Mouse (Mus musculus): ENCODE measurements at regions not wholly inside any gene's neighbourhood (a gene's known extent, or its start where the extent isn't known, plus 50 kb on each side); places are given as distances from the start of the nearest gene placed in this dataset.

- Histone ChIP-seq H3K27ac (ENCODE audit: insufficient read depth, low read depth, low read length) (no peak overlapping the region), H3K4me1 (ENCODE audit: control insufficient read depth, insufficient read depth, low read length) (peaks cover 7% of the 10 kb centered on the region), H3K4me3 (ENCODE audit: insufficient read depth, low read length) (no peak overlapping the region)
- TF ChIP-seq CTCF (IDR thresholded peaks at IDR 0.05; ENCODE audit: low read depth, low read length) (no peak), POLR2A (IDR thresholded peaks at IDR 0.05; ENCODE audit: borderline replicate concordance, low read depth, low read length) (no peak)
These were observed 157.4 kb downstream of the Trib2 start for GRCm38 (mm10) chr12:15659332-15659731.

GRCm38 (mm10) chr12:15657748-15658251 is 158.9 kb downstream of the Trib2 start:
- Histone ChIP-seq H3K4me3 (ENCODE audit: insufficient read depth, low read length) (no peak overlapping the region), H3K27ac (ENCODE audit: insufficient read depth, low read depth, low read length) (no peak overlapping the region), H3K4me1 (ENCODE audit: control insufficient read depth, insufficient read depth, low read length) (peaks cover 7% of the 10 kb centered on the region)
- TF ChIP-seq CTCF (IDR thresholded peaks at IDR 0.05; ENCODE audit: low read depth, low read length) (no peak), POLR2A (IDR thresholded peaks at IDR 0.05; ENCODE audit: borderline replicate concordance, low read depth, low read length) (no peak)

- peaks cover 7% of the 10 kb centered on the region for H3K4me1 ChIP-seq (ENCODE audit: control insufficient read depth, insufficient read depth, low read length)
- H3K27ac ChIP-seq (ENCODE audit: insufficient read depth, low read depth, low read length), result no peak overlapping the region
- no peak for TF ChIP-seq CTCF (IDR thresholded peaks at IDR 0.05; ENCODE audit: low read depth, low read length)
- no peak for TF ChIP-seq POLR2A (IDR thresholded peaks at IDR 0.05; ENCODE audit: borderline replicate concordance, low read depth, low read length)
These were observed 162.1 kb downstream of the Trib2 start for GRCm38 (mm10) chr12:15654585-15654984.

GRCm38 (mm10) chr12:15653357-15653763 is 163.4 kb downstream of the Trib2 start:
- Histone ChIP-seq H3K4me1 (ENCODE audit: control insufficient read depth, insufficient read depth, low read length) (peaks cover 7% of the 10 kb centered on the region), H3K27ac (ENCODE audit: insufficient read depth, low read depth, low read length) (no peak overlapping the region), H3K4me3 (ENCODE audit: insufficient read depth, low read length) (no peak overlapping the region)
- no peak for TF ChIP-seq POLR2A (IDR thresholded peaks at IDR 0.05; ENCODE audit: borderline replicate concordance, low read depth, low read length)
- TF ChIP-seq CTCF (IDR thresholded peaks at IDR 0.05; ENCODE audit: low read depth, low read length), result no peak

More at GRCm38 (mm10) chr12:15654585-15654984, 162.1 kb downstream of the Trib2 start:
- H3K4me3 ChIP-seq (ENCODE audit: insufficient read depth, low read length), result no peak overlapping the region

GRCm38 (mm10) chr12:15651293-15651692 is 165.4 kb downstream of the Trib2 start:
- Histone ChIP-seq H3K4me3 (ENCODE audit: insufficient read depth, low read length) (no peak overlapping the region), H3K27ac (ENCODE audit: insufficient read depth, low read depth, low read length) (no peak overlapping the region), H3K4me1 (ENCODE audit: control insufficient read depth, insufficient read depth, low read length) (no peaks in the 10 kb centered on the region)
- no peak for TF ChIP-seq POLR2A (IDR thresholded peaks at IDR 0.05; ENCODE audit: borderline replicate concordance, low read depth, low read length)
- no peak for TF ChIP-seq CTCF (IDR thresholded peaks at IDR 0.05; ENCODE audit: low read depth, low read length)

- no peak for TF ChIP-seq POLR2A (IDR thresholded peaks at IDR 0.05; ENCODE audit: borderline replicate concordance, low read depth, low read length)
- TF ChIP-seq CTCF (IDR thresholded peaks at IDR 0.05; ENCODE audit: low read depth, low read length), result no peak
- H3K27ac ChIP-seq (ENCODE audit: insufficient read depth, low read depth, low read length), result no peak overlapping the region
- no peak overlapping the region for H3K4me3 ChIP-seq (ENCODE audit: insufficient read depth, low read length)
- H3K4me1 ChIP-seq (ENCODE audit: control insufficient read depth, insufficient read depth, low read length), result no peaks in the 10 kb centered on the region
These were observed 166.8 kb downstream of the Trib2 start for GRCm38 (mm10) chr12:15649906-15650305.

- no peak for TF ChIP-seq POLR2A (IDR thresholded peaks at IDR 0.05; ENCODE audit: borderline replicate concordance, low read depth, low read length)
- TF ChIP-seq CTCF (IDR thresholded peaks at IDR 0.05; ENCODE audit: low read depth, low read length), result no peak
- Histone ChIP-seq H3K4me3 (ENCODE audit: insufficient read depth, low read length) (no peak overlapping the region), H3K27ac (ENCODE audit: insufficient read depth, low read depth, low read length) (no peak overlapping the region), H3K4me1 (ENCODE audit: control insufficient read depth, insufficient read depth, low read length) (no peaks in the 10 kb centered on the region)
These were observed 167.5 kb downstream of the Trib2 start for GRCm38 (mm10) chr12:15649226-15649625.

- TF ChIP-seq CTCF (IDR thresholded peaks at IDR 0.05; ENCODE audit: low read depth, low read length) (no peak), POLR2A (IDR thresholded peaks at IDR 0.05; ENCODE audit: borderline replicate concordance, low read depth, low read length) (no peak)
- no peak overlapping the region for H3K27ac ChIP-seq (ENCODE audit: insufficient read depth, low read depth, low read length)
- peaks cover 7% of the 10 kb centered on the region for H3K4me1 ChIP-seq (ENCODE audit: control insufficient read depth, insufficient read depth, low read length)
- no peak overlapping the region for H3K4me3 ChIP-seq (ENCODE audit: insufficient read depth, low read length)
These were observed 172.5 kb downstream of the Trib2 start for GRCm38 (mm10) chr12:15644074-15644672.

GRCm38 (mm10) chr12:15643669-15644068 is 173.1 kb downstream of the Trib2 start:
- Histone ChIP-seq H3K27ac (ENCODE audit: insufficient read depth, low read depth, low read length) (no peak overlapping the region), H3K4me1 (ENCODE audit: control insufficient read depth, insufficient read depth, low read length) (peaks cover 7% of the 10 kb centered on the region), H3K4me3 (ENCODE audit: insufficient read depth, low read length) (no peak overlapping the region)
- TF ChIP-seq CTCF (IDR thresholded peaks at IDR 0.05; ENCODE audit: low read depth, low read length) (no peak), POLR2A (IDR thresholded peaks at IDR 0.05; ENCODE audit: borderline replicate concordance, low read depth, low read length) (no peak)

GRCm38 (mm10) chr12:15640320-15640719 is 176.4 kb downstream of the Trib2 start:
- H3K4me3 ChIP-seq (ENCODE audit: insufficient read depth, low read length), result no peak overlapping the region
- H3K27ac ChIP-seq (ENCODE audit: insufficient read depth, low read depth, low read length), result no peak overlapping the region
- TF ChIP-seq CTCF (IDR thresholded peaks at IDR 0.05; ENCODE audit: low read depth, low read length) (no peak), POLR2A (IDR thresholded peaks at IDR 0.05; ENCODE audit: borderline replicate concordance, low read depth, low read length) (no peak)
- H3K4me1 ChIP-seq (ENCODE audit: control insufficient read depth, insufficient read depth, low read length), result peaks cover 7% of the 10 kb centered on the region
